Mouse (Mus musculus): ENCODE results near the gene Gm20509.

DNA sequence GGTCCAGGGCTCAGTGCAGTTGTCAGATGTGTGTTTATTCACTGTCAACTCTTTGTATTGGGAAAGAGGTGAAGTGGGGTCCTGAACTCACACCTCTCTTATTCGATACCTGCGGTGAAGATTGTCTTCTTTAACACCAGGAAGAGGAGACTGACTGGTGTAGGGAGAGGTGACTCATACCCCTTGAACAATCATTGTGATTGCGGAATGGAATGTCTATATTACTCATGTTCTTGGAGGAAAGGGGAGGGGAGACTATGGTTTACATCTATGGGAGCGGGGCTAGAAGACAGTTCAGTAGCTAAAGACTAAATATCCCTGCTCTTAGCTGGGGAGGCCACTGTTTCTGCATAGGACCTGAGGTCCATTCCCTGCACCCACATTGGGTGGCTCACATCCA, 28.3 kb downstream of the Gm20509 start:
- TF ChIP-seq MXI1 (IDR thresholded peaks at IDR 0.05; ENCODE audit: low read depth, low read length) (no peak), POLR2A (IDR thresholded peaks at IDR 0.05; ENCODE audit: low read depth, low read length) (no peak), BHLHE40 (IDR thresholded peaks at IDR 0.05; ENCODE audit: low read depth, low read length) (no peak), CTCF (conservative IDR thresholded peaks at IDR 0.05 in 1 of 2, IDR thresholded peaks at IDR 0.05 in 1 of 2; ENCODE audit: low read depth in 2 of 2, low read length in 2 of 2) (no peak), ELF1 (IDR thresholded peaks at IDR 0.05; ENCODE audit: low read depth, low read length) (no peak), ZC3H11A (IDR thresholded peaks at IDR 0.05; ENCODE audit: low read depth, low read length) (no peak), ZMIZ1 (IDR thresholded peaks at IDR 0.05; ENCODE audit: low read depth, low read length) (no peak), USF1 (IDR thresholded peaks at IDR 0.05; ENCODE audit: low read depth, low read length) (no peak), MAFK (IDR thresholded peaks at IDR 0.05; ENCODE audit: insufficient replicate concordance, low read length) (no peak)
